Mouse (Mus musculus) lung, adult 2 months (tissue): ENCODE measurements around the gene P4ha3.

Source experiments
- CTCF ChIP-seq: fragments of 200-500 bp; IDR thresholded peaks from 2 replicates; pipeline ENCODE4 v1.5.1; 2011; ENCODE audit warnings: mild to moderate bottlenecking, low read length, control low read depth; ENCODE audit not compliant: insufficient read depth
- POLR2A ChIP-seq: fragments of 200-500 bp; IDR thresholded peaks from 2 replicates; pipeline ENCODE4 v1.6.1; 2011; ENCODE audit warnings: low read depth, mild to moderate bottlenecking, control low read depth, low read length, borderline replicate concordance; ENCODE audit errors: extremely low read depth

GRCm38 (mm10) chr7:100274507-100274906 lies 10.8 kb upstream of the P4ha3 start:
- TF ChIP-seq CTCF, result no peak
- no peak for TF ChIP-seq POLR2A
